Mouse (Mus musculus): ENCODE data around the gene Lgr5.
A peak's percentile ranks its signal among the peaks of the same experiment; 100 is the strongest.

Lgr5 gene

GRCm38 (mm10) chr10:115587301-115587969, at the start of gene Lgr5:
Gene Lgr5, minus strand, starts transcription at chr10:115587780.
- DNase-seq (ENCODE audit: low spot score in 2 of 2) = peak in 1 of 2 experiments; percentile 44

DNA sequence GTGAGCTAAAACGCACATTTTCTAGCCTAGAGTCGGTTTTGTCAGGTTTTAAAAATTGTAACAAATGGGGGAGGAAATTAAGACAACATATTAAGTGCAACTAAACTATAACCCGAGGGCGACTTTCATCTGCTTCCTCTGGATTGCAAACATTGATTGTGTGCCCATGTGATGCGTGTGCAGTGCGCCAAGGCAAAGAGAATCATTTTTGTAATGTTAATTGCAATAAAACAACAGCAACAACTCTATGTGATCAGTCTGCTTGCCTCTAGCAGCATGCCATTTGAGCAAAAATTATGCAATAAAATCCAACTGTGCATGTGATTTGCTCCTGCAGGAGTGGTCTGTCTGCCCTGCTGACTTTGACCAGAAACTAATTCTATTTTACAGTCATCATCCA, 39.1 kb upstream of the Lgr5 start:
- DNase-seq (ENCODE audit: low spot score in 2 of 2) = no peak

DNA sequence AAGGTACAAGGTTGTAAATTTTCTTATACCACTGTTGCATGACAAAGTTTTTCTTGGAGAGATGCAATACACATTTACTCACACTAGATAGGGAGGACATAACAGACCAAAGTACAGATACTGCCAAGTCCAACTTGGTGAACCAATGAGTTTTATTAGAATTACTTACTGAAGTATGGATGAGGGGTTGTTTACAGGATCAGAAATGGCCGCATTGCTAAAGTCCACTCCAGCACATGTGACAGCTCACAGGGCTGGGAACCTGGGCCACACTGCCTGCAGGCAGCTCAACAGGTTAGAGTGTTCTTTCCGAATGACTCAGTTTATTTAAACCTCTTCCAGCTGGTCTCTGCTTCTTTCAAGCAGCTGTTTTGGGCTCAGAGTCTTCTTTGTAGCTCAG, 37.4 kb upstream of the Lgr5 start:
- DNase-seq (ENCODE audit: low spot score in 2 of 2) = no peak

DNA sequence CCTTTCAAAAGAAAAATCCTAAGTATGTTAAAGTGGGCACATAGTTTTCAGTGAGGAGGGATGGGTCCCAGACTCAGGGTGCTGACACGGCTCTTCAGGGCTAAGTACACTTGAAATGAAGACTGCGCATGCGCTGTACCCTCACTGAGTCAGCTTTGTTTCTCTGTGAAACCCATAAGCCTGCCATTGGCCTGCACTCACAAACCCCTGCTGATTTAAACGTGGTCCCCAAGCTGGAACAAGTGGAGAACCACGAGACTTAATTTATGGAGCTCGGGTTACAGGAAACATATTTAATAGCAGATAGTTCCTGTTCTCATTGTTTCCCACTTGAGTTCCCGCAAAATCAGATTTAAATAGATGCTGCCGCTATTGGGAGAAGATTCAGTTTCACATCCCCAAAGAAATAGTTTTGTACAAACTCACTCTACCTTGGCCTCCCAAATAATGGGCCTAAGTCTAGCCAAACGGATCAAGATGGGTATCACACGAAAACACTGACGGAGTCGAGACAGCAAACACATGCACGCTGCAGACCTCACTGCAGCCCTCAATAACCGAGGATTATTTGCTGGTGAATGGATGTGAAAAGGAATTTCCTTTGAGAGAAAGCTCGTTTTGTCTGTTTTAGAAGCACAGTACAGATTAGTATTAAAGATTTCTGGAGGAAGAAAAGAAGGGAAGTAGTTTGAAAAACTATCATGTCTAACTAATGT, 36.5 kb upstream of the Lgr5 start:
- peak in 1 of 2 experiments; percentile 16 for DNase-seq (ENCODE audit: low spot score in 2 of 2)

- no peak for DNase-seq (ENCODE audit: low spot score in 2 of 2)
These were observed 35.9 kb upstream of the Lgr5 start for GRCm38 (mm10) chr10:115623481-115623880.

DNA sequence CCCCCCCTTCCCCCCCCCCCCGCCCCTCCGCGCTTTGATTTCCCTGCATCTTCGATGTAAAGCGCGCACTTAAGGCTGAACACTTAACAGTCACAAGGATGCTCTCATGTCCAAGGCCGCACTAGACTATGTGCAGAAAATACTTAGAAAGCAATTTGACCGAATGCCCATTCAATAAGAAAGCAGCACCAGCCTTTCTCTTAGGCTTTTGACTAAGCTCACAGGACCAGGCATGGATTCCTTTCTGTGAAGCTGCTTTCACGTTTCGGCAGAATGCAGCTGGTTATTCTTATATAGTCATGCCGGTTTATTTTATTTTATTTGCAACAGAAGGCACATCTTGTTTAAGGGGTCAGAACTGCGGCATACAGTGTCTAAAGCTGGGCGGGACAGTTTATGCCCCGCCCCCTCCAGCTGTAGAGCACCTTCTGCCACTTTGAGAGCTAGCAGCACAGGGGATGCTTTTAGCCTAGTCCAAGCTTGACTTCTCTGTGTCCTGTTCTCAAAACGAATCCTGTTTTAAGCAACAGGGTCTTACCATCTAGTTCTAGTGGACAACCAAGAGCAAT, 30.8 kb upstream of the Lgr5 start:
- no peak for DNase-seq (ENCODE audit: low spot score in 2 of 2)

GRCm38 (mm10) chr10:115617456-115618287, 30.1 kb upstream of the Lgr5 start:
- peak in 1 of 2 experiments; percentile 29 for DNase-seq (ENCODE audit: low spot score in 2 of 2)

GRCm38 (mm10) chr10:115595748-115596147, 8.2 kb upstream of the Lgr5 start:
- no peak for DNase-seq (ENCODE audit: low spot score in 2 of 2)

DNA sequence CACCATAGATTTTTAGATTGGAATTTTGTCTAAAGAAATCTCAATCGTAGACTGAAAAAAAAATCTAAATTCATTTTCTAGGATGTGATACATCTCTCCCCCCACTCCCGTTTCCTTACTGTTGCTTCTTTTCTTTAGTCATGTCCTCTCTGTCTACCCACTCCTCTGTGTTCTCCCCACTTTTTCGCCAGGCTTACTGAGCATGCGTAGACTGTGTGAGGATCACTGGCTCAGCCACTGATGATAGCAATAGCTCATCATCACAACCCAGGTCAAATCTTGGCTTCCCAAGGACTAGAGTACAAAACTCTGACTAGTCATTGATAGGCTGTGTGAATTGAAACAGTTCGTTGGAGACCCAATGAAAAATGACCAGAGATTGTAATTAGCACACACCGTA, 6.1 kb upstream of the Lgr5 start:
- DNase-seq (ENCODE audit: low spot score in 2 of 2) = no peak

DNA sequence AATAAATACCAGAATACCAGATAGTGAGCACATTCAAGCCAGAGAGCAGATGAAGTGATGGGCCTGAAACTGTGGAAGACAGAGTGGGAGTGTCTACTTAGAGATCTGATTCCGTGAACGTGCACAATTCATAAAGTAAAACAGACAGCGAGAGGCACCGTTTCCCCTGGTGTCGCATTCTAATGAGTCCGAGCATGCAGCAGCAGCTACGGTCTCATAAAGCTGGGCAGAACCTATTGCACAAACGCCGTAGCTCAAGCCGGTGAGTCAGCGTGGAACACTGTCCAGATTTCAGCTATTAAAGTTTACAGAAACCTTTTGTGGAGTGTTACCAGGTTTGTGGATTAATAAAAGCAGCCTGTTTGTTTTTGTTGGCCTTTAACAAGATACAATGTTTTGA, 5.6 kb upstream of the Lgr5 start:
- no peak for DNase-seq (ENCODE audit: low spot score in 2 of 2)

- DNase-seq (ENCODE audit: low spot score in 2 of 2) = no peak
These were observed 399 bp upstream of the Lgr5 start for GRCm38 (mm10) chr10:115587979-115588378.

DNA sequence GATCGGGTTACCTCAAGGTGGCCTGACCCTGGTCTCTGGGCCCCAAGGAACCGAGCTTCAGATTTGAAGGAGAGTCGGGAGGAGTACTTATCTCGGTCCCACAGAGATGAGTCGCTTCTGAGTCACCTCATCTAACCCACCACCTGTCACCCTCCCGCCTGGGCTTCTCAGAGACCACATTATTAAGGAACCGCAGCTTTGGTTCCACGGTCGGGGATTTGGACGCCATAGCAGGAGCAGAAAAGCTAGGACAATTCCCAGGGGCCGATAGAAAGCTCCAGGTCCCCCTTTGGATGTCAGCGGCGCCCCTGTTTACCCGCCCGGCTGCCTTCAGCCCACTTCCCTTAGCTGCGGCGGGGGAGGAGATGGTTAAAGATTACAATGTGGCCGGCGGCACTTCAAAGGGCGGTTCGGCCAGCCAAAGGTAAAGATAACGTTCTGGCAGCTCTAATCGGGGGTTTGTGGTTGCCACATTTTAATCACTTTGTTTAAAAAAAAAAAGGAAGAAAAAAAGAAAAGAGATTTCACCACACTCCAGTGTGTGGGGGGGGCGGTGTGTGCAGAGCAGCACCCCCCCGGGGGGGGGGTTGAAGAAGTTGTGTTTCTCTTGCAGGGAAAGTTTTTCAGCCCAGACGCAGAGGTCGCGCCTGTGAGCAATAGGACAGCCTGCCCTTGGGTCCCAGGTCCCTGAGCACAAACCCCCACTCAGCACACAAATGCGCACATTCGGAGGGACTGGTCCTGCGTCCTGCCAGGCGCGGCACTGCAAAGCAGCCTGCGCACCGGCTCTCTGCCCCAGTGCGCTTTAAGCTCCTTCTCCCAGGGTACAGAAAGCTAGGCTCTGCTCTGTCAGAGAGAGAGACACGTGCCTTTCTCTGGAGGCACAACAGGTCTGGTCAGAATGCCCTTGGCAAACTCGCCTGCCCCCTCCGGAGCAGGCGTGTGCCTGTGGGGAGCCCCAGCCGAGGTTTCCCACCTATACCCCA, 1.0 kb downstream of the Lgr5 start:
- DNase-seq (ENCODE audit: low spot score in 2 of 2) = no peak

- no peak for DNase-seq (ENCODE audit: low spot score in 2 of 2)
These were observed 1.9 kb downstream of the Lgr5 start for GRCm38 (mm10) chr10:115585491-115586245.

- no peak for DNase-seq (ENCODE audit: low spot score in 2 of 2)
These were observed 2.9 kb downstream of the Lgr5 start for GRCm38 (mm10) chr10:115584656-115585055.

DNA sequence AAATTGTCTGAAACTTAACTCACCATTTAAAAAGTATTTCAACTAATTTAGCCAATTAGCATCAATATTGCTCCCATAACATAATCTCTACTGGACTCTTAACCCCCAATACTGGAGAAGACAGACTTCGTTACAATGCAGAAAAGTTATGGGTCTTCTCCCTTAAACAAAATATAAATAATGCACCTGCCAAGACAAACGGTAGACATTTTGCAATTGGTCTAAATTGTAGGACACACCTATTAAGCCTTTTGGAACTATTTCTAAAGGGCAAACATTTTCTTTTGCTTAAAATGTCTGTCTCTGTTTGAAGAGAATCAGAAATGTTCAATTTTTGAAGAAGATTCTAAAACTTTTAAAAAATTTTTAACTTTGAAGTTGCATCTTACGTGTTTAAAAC, 4.5 kb downstream of the Lgr5 start:
- DNase-seq (ENCODE audit: low spot score in 2 of 2) = no peak

DNA sequence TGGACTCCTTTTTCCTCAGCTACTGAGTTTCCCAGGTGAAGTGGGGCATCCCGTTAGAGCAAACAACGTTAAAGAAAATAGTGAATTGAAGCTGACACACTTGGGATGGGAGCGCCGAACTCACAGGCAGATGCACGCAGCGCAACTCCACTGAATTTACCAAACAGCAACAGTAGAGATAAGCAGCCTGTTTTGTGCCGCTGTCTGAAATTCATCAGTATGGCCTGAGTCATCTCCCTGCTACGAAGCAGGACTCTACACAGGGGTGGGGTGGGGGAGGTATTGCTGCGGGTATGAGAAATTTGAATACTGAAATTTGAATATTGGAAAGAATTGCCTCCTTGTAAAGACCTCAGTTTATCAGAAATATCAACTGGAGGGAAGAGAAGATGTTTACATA, 5.6 kb downstream of the Lgr5 start:
- no peak for DNase-seq (ENCODE audit: low spot score in 2 of 2)

GRCm38 (mm10) chr10:115579494-115579893, 8.1 kb downstream of the Lgr5 start:
- DNase-seq (ENCODE audit: low spot score in 2 of 2) = no peak

- no peak for DNase-seq (ENCODE audit: low spot score in 2 of 2)
These were observed 8.5 kb downstream of the Lgr5 start for GRCm38 (mm10) chr10:115579076-115579475.

- no peak for DNase-seq (ENCODE audit: low spot score in 2 of 2)
These were observed 15.7 kb downstream of the Lgr5 start for GRCm38 (mm10) chr10:115571734-115572440.

- no peak for DNase-seq (ENCODE audit: low spot score in 2 of 2)
These were observed 16.3 kb downstream of the Lgr5 start for GRCm38 (mm10) chr10:115571317-115571716.
